ENCODE assay signal across 8 mouse cellular contexts in genomic region chr15:85811535-85812277, GRCm38 (mm10). TPM values are rescaled to one million over a fixed set of nuclear protein-coding genes. Genes with fewer than 3 reads are reported as not detected.
DNase-seq lines count a peak whose midpoint lies in the region; ATAC-seq and TF ChIP-seq lines count a peak whose summit lies in the region.

Gene Cdpf1, minus strand, starts transcription at chr15:85811697.

- H3K4me2 ChIP-seq in heart, embryonic 15.5 days, result peak within 1 kb of the TSS; percentile 78
- peak within 1 kb of the TSS; percentile 79 for H3K4me2 ChIP-seq in liver, embryonic 14.5 days (ENCODE audit: low read depth)
- H3K4me2 ChIP-seq in neural tube, embryonic 11.5 days (ENCODE audit: low read depth), result peak within 1 kb of the TSS; percentile 91
- H3K4me2 ChIP-seq in stomach, postnatal 0 days (replicated peaks; ENCODE audit: low read depth), result peak within 1 kb of the TSS; percentile 93

- 4% methylated on average over 36 of the region's 36 CpGs for WGBS in forebrain, embryonic 10.5 days
- WGBS in heart, embryonic 15.5 days, result 1% methylated on average over 36 of the region's 36 CpGs
- 3% methylated on average over 36 of the region's 36 CpGs for WGBS in liver, embryonic 14.5 days (ENCODE audit: insufficient replicate concordance)
- 4% methylated on average over 36 of the region's 36 CpGs for WGBS in neural tube, embryonic 11.5 days
- 3% methylated on average over 36 of the region's 36 CpGs for WGBS in stomach, postnatal 0 days

- no peaks in the 10 kb centered on the region for H3K36me3 ChIP-seq in forebrain, embryonic 10.5 days (replicated peaks)
- no peaks in the 10 kb centered on the region for H3K36me3 ChIP-seq in heart, embryonic 15.5 days
- H3K36me3 ChIP-seq in liver, embryonic 14.5 days (replicated peaks; ENCODE audit: control insufficient read depth, insufficient read depth, low read depth), result no peaks in the 10 kb centered on the region
- H3K36me3 ChIP-seq in neural tube, embryonic 11.5 days (ENCODE audit: control insufficient read depth, insufficient read depth, low read length), result no peaks in the 10 kb centered on the region
- no peaks in the 10 kb centered on the region for H3K36me3 ChIP-seq in stomach, postnatal 0 days (ENCODE audit: control insufficient read depth, insufficient read depth, low read length)

- peak; percentile 93 for DNase-seq in c-Kit-negative CD71-positive TER-119-positive erythroid progenitor cells, embryonic 14.5 days (ENCODE audit: low read depth, low spot score)
- DNase-seq in forebrain, embryonic 10.5 days (ENCODE audit: extremely low spot score, low spot score), result peak; percentile 97
- DNase-seq in kidney, postnatal 25 days, result peak; percentile 98 to 99
- peak; percentile 86 to 91 (median 86) for DNase-seq in liver, embryonic 14.5 days (ENCODE audit: low read depth in 3 of 3, low spot score in 3 of 3)
- peak; percentile 98 for DNase-seq in neural tube, embryonic 11.5 days (ENCODE audit: low spot score)
- DNase-seq in stomach, postnatal 0 days (ENCODE audit: low spot score), result peak; percentile 98

- TF ChIP-seq EP300 in liver, embryonic 14.5 days (IDR thresholded peaks at IDR 0.05; ENCODE audit: low read depth), result no peak
- TF ChIP-seq EP300 in stomach, postnatal 0 days (optimal IDR thresholded peaks at IDR 0.05), result no peak

- peak within 1 kb of the TSS; percentile 73 for H3K9ac ChIP-seq in heart, embryonic 15.5 days
- H3K9ac ChIP-seq in liver, embryonic 14.5 days (replicated peaks), result peak within 1 kb of the TSS; percentile 88
- H3K9ac ChIP-seq in neural tube, embryonic 11.5 days (ENCODE audit: low read length), result peak within 1 kb of the TSS; percentile 81
- H3K9ac ChIP-seq in stomach, postnatal 0 days (ENCODE audit: low read length), result peak within 1 kb of the TSS; percentile 84

- peak; percentile 92 for ATAC-seq in CD4-positive, CD25-positive, alpha-beta regulatory T cell, adult 4 months
- peak; percentile 93 for ATAC-seq in heart, embryonic 15.5 days (replicated peaks; ENCODE audit: insufficient number of reproducible peaks, insufficient read depth, low FRiP score, low read depth)
- peak; percentile 91 for ATAC-seq in liver, embryonic 14.5 days (ENCODE audit: insufficient read depth)
- peak; percentile 93 for ATAC-seq in neural tube, embryonic 11.5 days (ENCODE audit: insufficient read depth, low FRiP score, low TSS enrichment)
- peak; percentile 95 for ATAC-seq in stomach, postnatal 0 days (ENCODE audit: low FRiP score, low TSS enrichment)

- peak; percentile 11; the same call in 1 of the 2 replicates for TF ChIP-seq CTCF in liver, embryonic 14.5 days (IDR thresholded peaks at IDR 0.05; ENCODE audit: low read depth)
- TF ChIP-seq CTCF in stomach, postnatal 0 days (IDR thresholded peaks at IDR 0.05; ENCODE audit: low read depth), result 0 out of 2 replicates have a peak, but pooled peaks have one; percentile 0

- peak within 1 kb of the TSS; percentile 90 for H3K27ac ChIP-seq in forebrain, embryonic 10.5 days
- peak within 1 kb of the TSS; percentile 97 for H3K27ac ChIP-seq in heart, embryonic 15.5 days
- peak within 1 kb of the TSS; percentile 68 for H3K27ac ChIP-seq in liver, embryonic 14.5 days
- peak within 1 kb of the TSS; percentile 71 for H3K27ac ChIP-seq in neural tube, embryonic 11.5 days (ENCODE audit: low read depth, low read length)
- peak within 1 kb of the TSS; percentile 94 for H3K27ac ChIP-seq in stomach, postnatal 0 days (replicated peaks)

- peak within 1 kb of the TSS; percentile 84 for H3K4me3 ChIP-seq in forebrain, embryonic 10.5 days
- H3K4me3 ChIP-seq in heart, embryonic 15.5 days, result peak within 1 kb of the TSS; percentile 65
- peak within 1 kb of the TSS; percentile 71 to 90 for H3K4me3 ChIP-seq in liver, embryonic 14.5 days (ENCODE audit: insufficient read depth in 1 of 2, low read depth in 2 of 2, low read length in 2 of 2)
- H3K4me3 ChIP-seq in neural tube, embryonic 11.5 days (ENCODE audit: low read depth, low read length), result peak within 1 kb of the TSS; percentile 70
- peak within 1 kb of the TSS; percentile 73 for H3K4me3 ChIP-seq in stomach, postnatal 0 days (ENCODE audit: low read depth, low read length)

- 0 out of 2 replicates have a peak, but pooled peaks cover 7% of the 10 kb centered on the region for H3K27me3 ChIP-seq in forebrain, embryonic 10.5 days (ENCODE audit: poor library complexity, severe bottlenecking)
- H3K27me3 ChIP-seq in heart, embryonic 15.5 days, result no peaks in the 10 kb centered on the region
- H3K27me3 ChIP-seq in liver, embryonic 14.5 days (ENCODE audit: control insufficient read depth, insufficient read depth, low read length), result no peaks in the 10 kb centered on the region
- no peaks in the 10 kb centered on the region for H3K27me3 ChIP-seq in neural tube, embryonic 11.5 days (ENCODE audit: control insufficient read depth, insufficient read depth, low read length)
- H3K27me3 ChIP-seq in stomach, postnatal 0 days (ENCODE audit: control insufficient read depth, insufficient read depth, low read length), result no peaks in the 10 kb centered on the region

- H3K9me3 ChIP-seq in forebrain, embryonic 10.5 days, result peaks cover 13% of the 10 kb centered on the region; the same call in 1 of the 2 replicates
- H3K9me3 ChIP-seq in heart, embryonic 15.5 days (replicated peaks), result no peaks in the 10 kb centered on the region
- no peaks in the 10 kb centered on the region for H3K9me3 ChIP-seq in liver, embryonic 14.5 days (ENCODE audit: control insufficient read depth, low read length)
- no peaks in the 10 kb centered on the region for H3K9me3 ChIP-seq in neural tube, embryonic 11.5 days (ENCODE audit: control insufficient read depth, low read length)
- no peaks in the 10 kb centered on the region for H3K9me3 ChIP-seq in stomach, postnatal 0 days (ENCODE audit: control insufficient read depth, low read length)

- H3K4me1 ChIP-seq in forebrain, embryonic 10.5 days, result peaks cover 26% of the 10 kb centered on the region
- H3K4me1 ChIP-seq in heart, embryonic 15.5 days (replicated peaks), result peaks cover 19% of the 10 kb centered on the region
- H3K4me1 ChIP-seq in liver, embryonic 14.5 days (replicated peaks; ENCODE audit: control insufficient read depth in 2 of 2, insufficient read depth in 2 of 2, low read length in 1 of 2), result peaks cover 21 to 24% of the 10 kb centered on the region in 2 experiments
- H3K4me1 ChIP-seq in neural tube, embryonic 11.5 days (ENCODE audit: control insufficient read depth, insufficient read depth, low read length), result 0 out of 2 replicates have a peak, but pooled peaks cover 4% of the 10 kb centered on the region
- no peaks in the 10 kb centered on the region for H3K4me1 ChIP-seq in stomach, postnatal 0 days (replicated peaks; ENCODE audit: control insufficient read depth, insufficient read depth)

RNA-seq across cellular contexts. Expression of gene Cdpf1, which starts in this region (rescaled TPM):
- polyA plus RNA-seq in CD4-positive, CD25-positive, alpha-beta regulatory T cell, adult 4 months (2017; shearing (Covaris generic)), result 10 to 100 TPM; 43.6 to 52.3 TPM
- 29.7 and 30.7 TPM in 2 replicates for polyA plus RNA-seq in forebrain, embryonic 10.5 days (2016; fragmentation: Nextera tagmentation; extraction: Ambion mirVana)
- 40.9 and 47.9 TPM in 2 replicates for polyA plus RNA-seq in heart, embryonic 15.5 days (2015; fragmentation: Nextera tagmentation; extraction: Ambion mirVana)
- 15.7 and 19.7 TPM in 2 replicates for polyA plus RNA-seq in liver, embryonic 14.5 days (2012; rRNA removed)
- polyA plus RNA-seq in liver, embryonic 14.5 days (2014; fragmentation: Nextera tagmentation; extraction: Ambion mirVana), result 23.7 and 26.2 TPM in 2 replicates
- polyA plus RNA-seq in neural tube, embryonic 11.5 days (2014; fragmentation: Nextera tagmentation; extraction: Ambion mirVana), result 23.0 and 25.8 TPM in 2 replicates
- polyA plus RNA-seq in stomach, postnatal 0 days (2015; fragmentation: Nextera tagmentation; extraction: Ambion mirVana), result 38.8 and 40.2 TPM in 2 replicates

Comparison
In these comparisons a context has a peak if more than half of its experiments do, and no peak if none do; other contexts are left out.
1. Peak in every context shown above with its lines: DNase-seq, ATAC-seq, H3K4me3 ChIP-seq and H3K27ac ChIP-seq.